ENCODE assay signal across 9 mouse cellular contexts in the genomic region with DNA sequence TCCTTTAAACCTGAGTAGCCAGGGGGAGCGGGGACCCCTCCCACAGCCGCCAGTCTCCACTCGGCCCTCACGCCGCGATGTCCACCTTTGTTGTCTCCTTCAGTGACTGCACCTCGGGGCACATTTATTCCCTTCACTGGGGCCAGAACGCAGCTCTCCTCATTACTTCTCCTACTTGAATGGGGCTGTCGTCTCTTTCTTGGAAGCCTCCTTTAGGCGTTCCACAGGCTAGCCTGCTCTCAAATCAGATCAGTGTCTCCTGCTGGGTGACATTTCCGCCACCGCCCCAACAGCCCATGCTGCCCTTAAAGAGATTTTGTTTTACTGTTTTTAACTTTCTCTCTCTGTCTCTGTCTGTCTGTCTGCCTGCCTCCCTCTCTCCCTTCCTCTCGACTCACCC. TPM values are rescaled to one million over a fixed set of nuclear protein-coding genes. Genes with fewer than 3 reads are reported as not detected.
DNase-seq lines count a peak whose midpoint lies in the region; ATAC-seq lines count a peak whose summit lies in the region.
"Had no signal": no experiment of that assay in that cellular context is flagged by ENCODE, and none has a peak within 500 bp of the region (broad histone marks: within the 10 kb centered on the region; RNA-seq: fewer than 3 reads in every experiment).

No protein-coding gene starts in this region.

- H3K4me3 ChIP-seq in heart, embryonic 15.5 days, result peak overlapping the region; percentile 27
- H3K4me3 ChIP-seq in embryonic facial prominence, embryonic 12.5 days, result peak overlapping the region; percentile 22; the same call in 1 of the 2 replicates
- H3K4me3 ChIP-seq in hindbrain, embryonic 16.5 days (ENCODE audit: low read length), result peak overlapping the region; percentile 23
- H3K4me3 ChIP-seq in midbrain, embryonic 14.5 days (replicated peaks; ENCODE audit: low read depth, low read length), result no peak overlapping the region

- H3K9me3 ChIP-seq in heart, embryonic 15.5 days (replicated peaks), result no peaks in the 10 kb centered on the region
- H3K9me3 ChIP-seq in embryonic facial prominence, embryonic 12.5 days, result no peaks in the 10 kb centered on the region
- no peaks in the 10 kb centered on the region for H3K9me3 ChIP-seq in hindbrain, embryonic 16.5 days (ENCODE audit: control insufficient read depth, low read length)
- H3K9me3 ChIP-seq in midbrain, embryonic 14.5 days (ENCODE audit: control insufficient read depth, low read length), result no peaks in the 10 kb centered on the region

- H3K4me2 ChIP-seq in heart, embryonic 15.5 days, result peak overlapping the region; percentile 59
- peak overlapping the region; percentile 47 for H3K4me2 ChIP-seq in embryonic facial prominence, embryonic 12.5 days (replicated peaks)
- peak overlapping the region; percentile 52 for H3K4me2 ChIP-seq in hindbrain, embryonic 16.5 days (ENCODE audit: low read length)
- peak overlapping the region; percentile 42 for H3K4me2 ChIP-seq in midbrain, embryonic 14.5 days (ENCODE audit: low read length)

- no peak overlapping the region for H3K27ac ChIP-seq in heart, embryonic 15.5 days
- H3K27ac ChIP-seq in embryonic facial prominence, embryonic 12.5 days, result no peak overlapping the region
- no peak overlapping the region for H3K27ac ChIP-seq in hindbrain, embryonic 16.5 days (ENCODE audit: low read depth, low read length)
- no peak overlapping the region for H3K27ac ChIP-seq in midbrain, embryonic 14.5 days (replicated peaks; ENCODE audit: low read depth, low read length)

- DNase-seq in heart, postnatal 4 days, result no peak
- no peak for DNase-seq in midbrain, embryonic 14.5 days
- no peak for DNase-seq in right cerebral cortex, postnatal 14 days
- DNase-seq in layer of hippocampus, adult 11-12 months (ENCODE audit: low spot score), result no peak
- DNase-seq in frontal cortex, postnatal 10 days (ENCODE audit: low spot score in 2 of 2), result no peak

- 11% methylated on average over 13 of the region's 13 CpGs for WGBS in heart, embryonic 15.5 days
- 5% methylated on average over 13 of the region's 13 CpGs for WGBS in embryonic facial prominence, embryonic 12.5 days
- WGBS in hindbrain, embryonic 16.5 days, result 9% methylated on average over 13 of the region's 13 CpGs
- WGBS in midbrain, embryonic 14.5 days, result 8% methylated on average over 13 of the region's 13 CpGs

- H3K4me1 ChIP-seq in heart, embryonic 15.5 days (replicated peaks), result peaks cover 13% of the 10 kb centered on the region
- 0 out of 2 replicates have a peak, but pooled peaks cover 9% of the 10 kb centered on the region for H3K4me1 ChIP-seq in embryonic facial prominence, embryonic 12.5 days
- H3K4me1 ChIP-seq in hindbrain, embryonic 16.5 days (ENCODE audit: control insufficient read depth, insufficient read depth, low read depth, low read length), result peaks cover 6% of the 10 kb centered on the region; the same call in 1 of the 2 replicates
- H3K4me1 ChIP-seq in midbrain, embryonic 14.5 days (ENCODE audit: control insufficient read depth, insufficient read depth, low read length), result no peaks in the 10 kb centered on the region

- ATAC-seq in heart, embryonic 15.5 days (replicated peaks; ENCODE audit: insufficient number of reproducible peaks, insufficient read depth, low FRiP score, low read depth), result no peak
- no peak for ATAC-seq in embryonic facial prominence, embryonic 12.5 days (ENCODE audit: insufficient number of reproducible peaks, insufficient read depth, low FRiP score, low TSS enrichment)
- ATAC-seq in hindbrain, embryonic 16.5 days, result 0 out of 2 replicates have a peak, but pooled peaks have one; percentile 9
- no peak for ATAC-seq in midbrain, embryonic 14.5 days (ENCODE audit: low FRiP score, low TSS enrichment)

- no peaks in the 10 kb centered on the region for H3K36me3 ChIP-seq in heart, embryonic 15.5 days
- no peaks in the 10 kb centered on the region for H3K36me3 ChIP-seq in embryonic facial prominence, embryonic 12.5 days
- no peaks in the 10 kb centered on the region for H3K36me3 ChIP-seq in hindbrain, embryonic 16.5 days (ENCODE audit: control insufficient read depth, insufficient read depth, low read length)
- no peaks in the 10 kb centered on the region for H3K36me3 ChIP-seq in midbrain, embryonic 14.5 days (ENCODE audit: control insufficient read depth, insufficient read depth, low read length)

- no peak overlapping the region for H3K9ac ChIP-seq in heart, embryonic 15.5 days
- H3K9ac ChIP-seq in embryonic facial prominence, embryonic 12.5 days, result peak overlapping the region; percentile 33
- peak overlapping the region; percentile 54; the same call in 1 of the 2 replicates for H3K9ac ChIP-seq in hindbrain, embryonic 16.5 days (ENCODE audit: low read depth, low read length)
- no peak overlapping the region for H3K9ac ChIP-seq in midbrain, embryonic 14.5 days (replicated peaks; ENCODE audit: low read length)

- 0 out of 2 replicates have a peak, but pooled peaks cover 5% of the 10 kb centered on the region for H3K27me3 ChIP-seq in heart, embryonic 15.5 days
- H3K27me3 ChIP-seq in embryonic facial prominence, embryonic 12.5 days, result peaks cover 7% of the 10 kb centered on the region; the same call in 1 of the 2 replicates
- no peaks in the 10 kb centered on the region for H3K27me3 ChIP-seq in hindbrain, embryonic 16.5 days (replicated peaks; ENCODE audit: control insufficient read depth, insufficient read depth, low read length)
- no peaks in the 10 kb centered on the region for H3K27me3 ChIP-seq in midbrain, embryonic 14.5 days (ENCODE audit: control insufficient read depth, insufficient read depth, low read length)

RNA-seq across cellular contexts. Expression of gene Slc45a1, which starts 9.9 kb away (rescaled TPM):
- polyA plus RNA-seq in heart, embryonic 15.5 days (2015; fragmentation: Nextera tagmentation; extraction: Ambion mirVana), result 0.32 TPM in 1 of 2 replicates, not detected in the other
- not detected for total RNA-seq in heart, postnatal 4 days (2021)
- polyA plus RNA-seq in embryonic facial prominence, embryonic 12.5 days (2016; fragmentation: Nextera tagmentation; extraction: Ambion mirVana), result 1.3 and 1.5 TPM in 2 replicates
- 44.7 and 46.7 TPM in 2 replicates for polyA plus RNA-seq in hindbrain, embryonic 16.5 days (2015; fragmentation: Nextera tagmentation; extraction: Ambion mirVana)
- polyA plus RNA-seq in midbrain, embryonic 14.5 days (2014; fragmentation: Nextera tagmentation; extraction: Ambion mirVana), result 28.0 and 29.3 TPM in 2 replicates
- total RNA-seq: monocyte, adult 5-6 weeks had no signal

Comparison
In these comparisons a context has a peak if more than half of its experiments do, and no peak if none do; other contexts are left out.
1. H3K9ac ChIP-seq: peak in embryonic facial prominence, embryonic 12.5 days (single experiment) and hindbrain, embryonic 16.5 days (single experiment); none in heart, embryonic 15.5 days (single experiment) and midbrain, embryonic 14.5 days (single experiment).
2. RNA of gene Slc45a1, which starts 9.9 kb away (polyA plus RNA-seq): 44.7 to 46.7 TPM in hindbrain, embryonic 16.5 days and 28.0 to 29.3 TPM in midbrain, embryonic 14.5 days; 1.3 to 1.5 TPM in embryonic facial prominence, embryonic 12.5 days and 0.32 TPM in heart, embryonic 15.5 days; every median in the first group is over 10 times any median in the second.
3. Peak in every context shown above with its lines, with median percentiles within 50 percentile points of each other: H3K4me2 ChIP-seq.